8 mouse cellular contexts compared by ENCODE assay signal in genomic region chr19:36736537-36736936, GRCm38 (mm10). TPM values are rescaled to one million over a fixed set of nuclear protein-coding genes. Genes with fewer than 3 reads are reported as not detected.
DNase-seq lines count a peak whose midpoint lies in the region; ATAC-seq and TF ChIP-seq lines count a peak whose summit lies in the region.

Ppp1r3c (minus strand) TSS chr19:36736653.

- peaks cover 10% of the 10 kb centered on the region; the same call in 1 of the 2 replicates for H3K27me3 ChIP-seq in hindbrain, embryonic 10.5 days (ENCODE audit: insufficient read depth, poor library complexity, severe bottlenecking)
- no peaks in the 10 kb centered on the region for H3K27me3 ChIP-seq in lung, embryonic 14.5 days (ENCODE audit: insufficient read depth, low read length)

- H3K9me3 ChIP-seq in hindbrain, embryonic 10.5 days: 0 out of 2 replicates have a peak, but pooled peaks cover 3% of the 10 kb centered on the region
- no peaks in the 10 kb centered on the region for H3K9me3 ChIP-seq in lung, embryonic 14.5 days (ENCODE audit: low read depth, low read length)

- no peak for TF ChIP-seq CTCF in lung, embryonic 14.5 days (IDR thresholded peaks at IDR 0.05; ENCODE audit: low read depth)

- H3K27ac ChIP-seq in hindbrain, embryonic 10.5 days: peak within 1 kb of the TSS; percentile 93
- H3K27ac ChIP-seq in lung, embryonic 14.5 days (ENCODE audit: low read depth): peak within 1 kb of the TSS; percentile 98

- peak within 1 kb of the TSS; percentile 67 for H3K4me2 ChIP-seq in lung, embryonic 14.5 days

- under 1% methylated on average over 33 of the region's 33 CpGs for WGBS in hindbrain, embryonic 10.5 days
- under 1% methylated on average over 33 of the region's 33 CpGs for WGBS in lung, embryonic 14.5 days

- H3K4me1 ChIP-seq in hindbrain, embryonic 10.5 days (replicated peaks): peaks cover 13% of the 10 kb centered on the region
- H3K4me1 ChIP-seq in lung, embryonic 14.5 days (ENCODE audit: insufficient read depth): peaks cover 10% of the 10 kb centered on the region

- ATAC-seq in lung, embryonic 14.5 days (ENCODE audit: insufficient read depth): peak; percentile 100

- DNase-seq in MN1 (ENCODE audit: low spot score): peak; percentile 90
- DNase-seq in cerebellum, adult 8-10 months: peak; percentile 59
- DNase-seq in frontal cortex, adult 2 months (ENCODE audit: extremely low spot score in 1 of 2, low spot score in 1 of 2): peak; percentile 82 to 87
- peak; percentile 96 for DNase-seq in hindbrain, embryonic 10.5 days (ENCODE audit: low spot score)
- DNase-seq in layer of hippocampus, adult 9-10 months (ENCODE audit: low spot score): peak; percentile 64
- peak; percentile 98 for DNase-seq in lung, embryonic 14.5 days
- DNase-seq in ovary, postnatal 14 days (ENCODE audit: low spot score): peak; percentile 84
- peak; percentile 79 to 87 for DNase-seq in urinary bladder, adult 18-20 months (ENCODE audit: low spot score in 2 of 2)

- H3K36me3 ChIP-seq in hindbrain, embryonic 10.5 days: peaks cover 11% of the 10 kb centered on the region; the same call in 1 of the 2 replicates
- peaks cover 29% of the 10 kb centered on the region for H3K36me3 ChIP-seq in lung, embryonic 14.5 days (ENCODE audit: insufficient read depth)

- H3K9ac ChIP-seq in lung, embryonic 14.5 days: peak within 1 kb of the TSS; percentile 77

- peak within 1 kb of the TSS; percentile 55 for H3K4me3 ChIP-seq in hindbrain, embryonic 10.5 days
- peak within 1 kb of the TSS; percentile 53 for H3K4me3 ChIP-seq in lung, embryonic 14.5 days (ENCODE audit: low read depth, low read length)

RNA-seq across cellular contexts. Expression of gene Ppp1r3c, which starts in this region (rescaled TPM):
- polyA plus RNA-seq in frontal cortex, adult 2 months (2012; rRNA removed): 30.4 and 31.1 TPM in 2 replicates
- polyA plus RNA-seq in hindbrain, embryonic 10.5 days (2016; fragmentation: Nextera tagmentation; extraction: Ambion mirVana): 2.6 and 4.5 TPM in 2 replicates
- 67.5 and 80.9 TPM in 2 replicates for polyA plus RNA-seq in lung, embryonic 14.5 days (2014; fragmentation: Nextera tagmentation; extraction: Ambion mirVana)

Comparison
In these comparisons a context has a peak if more than half of its experiments do, and no peak if none do; other contexts are left out.
1. Peak in every context shown above with its lines: DNase-seq, ATAC-seq, H3K4me3 ChIP-seq and H3K27ac ChIP-seq.